Mouse (Mus musculus) MEL (cell line): ENCODE data around the gene Hcrt. TPM values are rescaled to one million over a fixed set of nuclear protein-coding genes. Genes with fewer than 3 reads are reported as not detected.

Experiments
- DNase-seq: peaks from one replicate; pipeline ENCODE4 v3.0.0; 2011; ENCODE audit warnings: low read depth, low spot score
- H3K27ac ChIP-seq: 2 replicates; pipeline ENCODE4 v1.5.1; 2012; ENCODE audit warnings: low read depth, mild to moderate bottlenecking, control low read depth, low read length, moderate library complexity; ENCODE audit not compliant: control insufficient read depth
- H3K27me3 ChIP-seq, 2 experiments: fragments of 150-350 bp in 1 of 2; sonication (generic) in 1 of 2; 2 replicates each; pipeline ENCODE4 v1.6.1; 2012; ENCODE audit warnings: low read length in 2 of 2, mild to moderate bottlenecking in 2 of 2, improper control_type of control experiment in 1 of 2, moderate library complexity in 1 of 2; ENCODE audit not compliant: insufficient read depth in 2 of 2, control insufficient read depth in 1 of 2
- H3K36me3 ChIP-seq, 2 experiments: 2 replicates each; pipeline ENCODE4 v1.6.1; 2012 to 2014; ENCODE audit warnings: low read length in 2 of 2, improper control_type of control experiment in 1 of 2, inconsistent platforms in 1 of 2, mild to moderate bottlenecking in 1 of 2; ENCODE audit not compliant: insufficient read depth in 2 of 2, control insufficient read depth in 1 of 2
- H3K4me1 ChIP-seq, 2 experiments: fragments of 150-350 bp in 1 of 2; sonication (generic) in 1 of 2; 2 replicates each; pipeline ENCODE4 v1.6.1; 2012; ENCODE audit warnings: low read length in 2 of 2, improper control_type of control experiment in 1 of 2, mild to moderate bottlenecking in 1 of 2; ENCODE audit not compliant: insufficient read depth in 2 of 2, control insufficient read depth in 1 of 2
- H3K4me3 ChIP-seq, 2 experiments: fragments of 150-350 bp in 1 of 2; sonication (generic) in 1 of 2; 2 replicates each; pipeline ENCODE4 v1.5.1; 2012; ENCODE audit warnings: low read depth in 2 of 2, low read length in 2 of 2, mild to moderate bottlenecking in 2 of 2, moderate library complexity in 2 of 2, control low read depth in 1 of 2, improper control_type of control experiment in 1 of 2; ENCODE audit not compliant: control insufficient read depth in 1 of 2, insufficient read depth in 1 of 2
- H3K79me2 ChIP-seq: 2 replicates; pipeline ENCODE4 v1.6.1; 2012; ENCODE audit warnings: mild to moderate bottlenecking, low read length, moderate library complexity; ENCODE audit not compliant: control insufficient read depth, poor library complexity, insufficient read depth
- H3K9ac ChIP-seq: 2 replicates; pipeline ENCODE4 v1.6.1; 2012; ENCODE audit warnings: low read depth, mild to moderate bottlenecking, control low read depth, low read length, moderate library complexity; ENCODE audit not compliant: control insufficient read depth, poor library complexity, severe bottlenecking
- H3K9me3 ChIP-seq: fragments of 150-350 bp; sonication (generic); replicated peaks from 2 replicates; pipeline ENCODE4 v1.6.1; 2012; ENCODE audit warnings: mild to moderate bottlenecking, low read length, improper control_type of control experiment, moderate library complexity; ENCODE audit not compliant: insufficient read depth
- BHLHE40 ChIP-seq: IDR thresholded peaks from 2 replicates; pipeline ENCODE4 v1.6.1; 2012; ENCODE audit warnings: low read depth, mild to moderate bottlenecking, inconsistent platforms, low read length, improper control_type of control experiment, borderline replicate concordance
- CHD1 ChIP-seq: IDR thresholded peaks from 2 replicates; pipeline ENCODE4 v1.6.1; 2012; ENCODE audit warnings: low read depth, mild to moderate bottlenecking, inconsistent platforms, low read length, improper control_type of control experiment
- CHD2 ChIP-seq: IDR thresholded peaks from 2 replicates; pipeline ENCODE4 v1.6.1; 2011; ENCODE audit warnings: low read length, improper control_type of control experiment
- ELF1 ChIP-seq: IDR thresholded peaks from 2 replicates; pipeline ENCODE4 v1.6.1; 2014; ENCODE audit warnings: low read depth, mild to moderate bottlenecking, inconsistent platforms, low read length, improper control_type of control experiment, moderate library complexity
- EP300 ChIP-seq, 2 experiments: IDR thresholded peaks; 2 replicates each; pipeline ENCODE4 v1.6.1; 2011; ENCODE audit warnings: improper control_type of control experiment in 2 of 2, low read length in 2 of 2, low read depth in 1 of 2, mild to moderate bottlenecking in 1 of 2
- GABPA ChIP-seq: IDR thresholded peaks from 2 replicates; pipeline ENCODE4 v1.6.1; 2012; ENCODE audit warnings: low read depth, mild to moderate bottlenecking, inconsistent platforms, low read length, improper control_type of control experiment, moderate library complexity
- HCFC1 ChIP-seq: IDR thresholded peaks from 2 replicates; pipeline ENCODE4 v1.6.1; 2012; ENCODE audit warnings: low read depth, mild to moderate bottlenecking, inconsistent platforms, low read length, improper control_type of control experiment, moderate library complexity
- JUND ChIP-seq: IDR thresholded peaks from 2 replicates; pipeline ENCODE4 v1.6.1; 2011; ENCODE audit warnings: low read depth, mild to moderate bottlenecking, improper control_type of control experiment, low read length
- KAT2A ChIP-seq: conservative IDR thresholded peaks from 2 replicates; pipeline ENCODE4 v1.6.1; 2012; ENCODE audit warnings: low read depth, low read length, improper control_type of control experiment, inconsistent platforms
- MAX ChIP-seq: IDR thresholded peaks from 2 replicates; pipeline ENCODE4 v1.6.1; 2011; ENCODE audit warnings: low read length, improper control_type of control experiment
- MEF2A ChIP-seq: IDR thresholded peaks from 2 replicates; pipeline ENCODE4 v1.6.1; 2014; ENCODE audit warnings: low read depth, mild to moderate bottlenecking, inconsistent platforms, low read length, improper control_type of control experiment; ENCODE audit not compliant: poor library complexity, insufficient replicate concordance, severe bottlenecking; ENCODE audit errors: extremely low read depth
- MYB ChIP-seq: IDR thresholded peaks from 2 replicates; pipeline ENCODE4 v1.6.1; 2011; ENCODE audit warnings: mild to moderate bottlenecking, low read depth, low read length, improper control_type of control experiment
- NRF1 ChIP-seq: IDR thresholded peaks from 2 replicates; pipeline ENCODE4 v1.6.1; 2014; ENCODE audit warnings: low read depth, mild to moderate bottlenecking, inconsistent platforms, low read length, improper control_type of control experiment, moderate library complexity; ENCODE audit not compliant: poor library complexity, insufficient read depth, severe bottlenecking
- POLR2A ChIP-seq, 2 experiments: IDR thresholded peaks; 2 replicates each; pipeline ENCODE4 v1.6.1; 2011 to 2012; ENCODE audit warnings: low read length in 2 of 2, mild to moderate bottlenecking in 2 of 2, control low read depth in 1 of 2, improper control_type of control experiment in 1 of 2, low read depth in 1 of 2, moderate library complexity in 1 of 2; ENCODE audit not compliant: control insufficient read depth in 1 of 2, insufficient read depth in 1 of 2, poor library complexity in 1 of 2
- POLR2AphosphoS2 ChIP-seq: IDR thresholded peaks from 2 replicates; pipeline ENCODE4 v1.6.1; 2011; ENCODE audit warnings: low read length, improper control_type of control experiment
- POLR2AphosphoS5 ChIP-seq: IDR thresholded peaks from 2 replicates; pipeline ENCODE4 v1.6.1; 2012; ENCODE audit warnings: low read depth, borderline replicate concordance, mild to moderate bottlenecking, inconsistent platforms, low read length, moderate library complexity, mixed read lengths
- RCOR1 ChIP-seq: IDR thresholded peaks from 2 replicates; pipeline ENCODE4 v1.6.1; 2012; ENCODE audit warnings: low read depth, mild to moderate bottlenecking, inconsistent platforms, low read length, improper control_type of control experiment
- SIN3A ChIP-seq: IDR thresholded peaks from 2 replicates; pipeline ENCODE4 v1.6.1; 2012; ENCODE audit warnings: low read length, improper control_type of control experiment, inconsistent platforms
- TBP ChIP-seq: IDR thresholded peaks from 2 replicates; pipeline ENCODE4 v1.8.0; 2011; ENCODE audit warnings: low read depth, low read length, improper control_type of control experiment
- UBTF ChIP-seq: IDR thresholded peaks from 2 replicates; pipeline ENCODE4 v1.6.1; 2012; ENCODE audit warnings: low read depth, mild to moderate bottlenecking, inconsistent platforms, low read length, improper control_type of control experiment, moderate library complexity, borderline replicate concordance; ENCODE audit not compliant: insufficient read depth
- USF1 ChIP-seq: IDR thresholded peaks from 2 replicates; pipeline ENCODE4 v1.6.1; 2014; ENCODE audit warnings: low read depth, mild to moderate bottlenecking, inconsistent platforms, low read length, improper control_type of control experiment, moderate library complexity
- USF2 ChIP-seq, 2 experiments: IDR thresholded peaks; 2 replicates each; pipeline ENCODE4 v1.6.1; 2011 to 2012; ENCODE audit warnings: improper control_type of control experiment in 2 of 2, low read length in 2 of 2, borderline replicate concordance in 1 of 2, inconsistent platforms in 1 of 2, low read depth in 1 of 2, mild to moderate bottlenecking in 1 of 2; ENCODE audit not compliant: insufficient read depth in 1 of 2
- polyA plus RNA-seq, 2 experiments: library from polyadenylated mRNA; stranded (reverse) in 1 of 2; unstranded in 1 of 2; fragments of >175 nt in 1 of 2; fragments of >200 nt in 1 of 2; gene quantifications; 2 replicates each; pipeline versions ENCODE4 v1.2.1 to v1.2.4; 2012; ENCODE audit warnings: low replicate concordance in 2 of 2, low read depth in 1 of 2; ENCODE audit not compliant: insufficient read length in 2 of 2, insufficient read depth in 1 of 2, missing spikeins in 1 of 2
- total RNA-seq: library from RNA; depleted of rRNA; stranded (reverse); fragments of 300-350 nt; gene quantifications from 2 replicates; pipeline ENCODE4 v1.2.3, GENCODE M21; 2012

The Hcrt gene
- total and polyA plus RNA-seq, 3 experiments = not detected

GRCm38 (mm10) chr11:100782568-100782967 lies 19.8 kb upstream of the Hcrt start:
- H3K79me2 ChIP-seq = no peaks in the 10 kb centered on the region
- no peak for TF ChIP-seq POLR2AphosphoS5
- TF ChIP-seq UBTF = no peak
- TF ChIP-seq RCOR1 = no peak
- TF ChIP-seq GABPA = no peak
- TF ChIP-seq MEF2A = no peak
- no peak for TF ChIP-seq SIN3A
- no peak for TF ChIP-seq CHD2
- TF ChIP-seq USF2 (IDR thresholded peaks at IDR 0.05; ENCODE audit: borderline replicate concordance in 1 of 2, insufficient read depth in 1 of 2, low read depth in 1 of 2, low read length in 2 of 2) = no peak
- TF ChIP-seq POLR2A (IDR thresholded peaks at IDR 0.05; ENCODE audit: control insufficient read depth in 1 of 2, insufficient read depth in 1 of 2, low read depth in 1 of 2, low read length in 2 of 2, poor library complexity in 1 of 2) = no peak
- TF ChIP-seq NRF1 = no peak
- TF ChIP-seq MAX = no peak
- TF ChIP-seq EP300 (IDR thresholded peaks at IDR 0.05; ENCODE audit: low read depth in 1 of 2, low read length in 2 of 2) = no peak
- TF ChIP-seq KAT2A = no peak
- TF ChIP-seq JUND = no peak
- no peak for TF ChIP-seq ELF1
- TF ChIP-seq CHD1 = no peak
- TF ChIP-seq POLR2AphosphoS2 = no peak
- TF ChIP-seq, all 39 proteins: peak for 0
- no peaks in the 10 kb centered on the region; a peak in 1 of 4 replicates for H3K4me1 ChIP-seq
- no peak for DNase-seq
- no peak overlapping the region for H3K9ac ChIP-seq
- H3K27ac ChIP-seq = no peak overlapping the region
- H3K4me3 ChIP-seq = no peak overlapping the region
- H3K27me3 ChIP-seq = no peaks in the 10 kb centered on the region
- H3K9me3 ChIP-seq = no peaks in the 10 kb centered on the region
- H3K36me3 ChIP-seq = peaks cover 2 to 7% of the 10 kb centered on the region in 2 experiments; a peak in 2 of 4 replicates

- TF ChIP-seq MYB = no peak
- no peak for TF ChIP-seq TBP
- TF ChIP-seq HCFC1 = no peak
- TF ChIP-seq UBTF = no peak
- no peak for TF ChIP-seq USF2 (IDR thresholded peaks at IDR 0.05; ENCODE audit: borderline replicate concordance in 1 of 2, insufficient read depth in 1 of 2, low read depth in 1 of 2, low read length in 2 of 2)
- TF ChIP-seq BHLHE40 = no peak
- TF ChIP-seq USF1 = no peak
- no peak for TF ChIP-seq MAX
- peaks cover 2 to 7% of the 10 kb centered on the region in 2 experiments; a peak in 2 of 4 replicates for H3K36me3 ChIP-seq
- no peak overlapping the region for H3K9ac ChIP-seq
- H3K27me3 ChIP-seq = no peaks in the 10 kb centered on the region
- H3K79me2 ChIP-seq = no peaks in the 10 kb centered on the region
- no peak for DNase-seq
- no peak overlapping the region for H3K4me3 ChIP-seq
- no peak overlapping the region for H3K27ac ChIP-seq
- H3K9me3 ChIP-seq = no peaks in the 10 kb centered on the region
- no peaks in the 10 kb centered on the region; a peak in 1 of 4 replicates for H3K4me1 ChIP-seq
These were observed 19.2 kb upstream of the Hcrt start for GRCm38 (mm10) chr11:100781763-100782475.
